Mouse (Mus musculus) cortical plate, adult 2 months (tissue): ENCODE data around the gene Trim80. TPM values are rescaled to one million over a fixed set of nuclear protein-coding genes. Genes with fewer than 3 reads are reported as not detected.
A peak's percentile ranks its signal among the peaks of the same experiment; 100 is the strongest.
"Not testable (repeated sequence)": the region's sequence is repeated elsewhere in the genome, so short reads cannot be mapped to it uniquely, and the experiment has no call there.

ENCODE experiments used
- H3K27ac ChIP-seq: fragments of 200-500 bp; 2 replicates; pipeline ENCODE4 v1.5.1; 2012; ENCODE audit warnings: low read length, control low read depth, inconsistent platforms; ENCODE audit not compliant: insufficient read depth
- H3K4me1 ChIP-seq: fragments of 200-500 bp; 2 replicates; pipeline ENCODE4 v1.6.1; 2011; ENCODE audit warnings: low read length; ENCODE audit not compliant: control insufficient read depth, insufficient read depth
- H3K4me3 ChIP-seq: fragments of 200-500 bp; 2 replicates; pipeline ENCODE4 v1.5.1; 2011; ENCODE audit warnings: mild to moderate bottlenecking, low read length, control low read depth; ENCODE audit not compliant: insufficient read depth
- CTCF ChIP-seq: fragments of 200-500 bp; IDR thresholded peaks from 2 replicates; pipeline ENCODE4 v1.5.1; 2011; ENCODE audit warnings: mild to moderate bottlenecking, control low read depth, low read length; ENCODE audit not compliant: insufficient read depth; ENCODE audit errors: extremely low read depth
- POLR2A ChIP-seq: fragments of 200-500 bp; IDR thresholded peaks from 2 replicates; pipeline ENCODE4 v1.6.1; 2011; ENCODE audit warnings: mild to moderate bottlenecking, low read length, control low read depth; ENCODE audit not compliant: insufficient read depth; ENCODE audit errors: extremely low read depth
- polyA plus RNA-seq: library from polyadenylated mRNA; depleted of rRNA; stranded (reverse); fragments of >200 nt; gene quantifications from 2 replicates; pipeline ENCODE4 v1.2.3, GENCODE M21; 2012; rRNA removed

Trim80 gene
- polyA plus RNA-seq, 1 experiment, result not detected

DNA sequence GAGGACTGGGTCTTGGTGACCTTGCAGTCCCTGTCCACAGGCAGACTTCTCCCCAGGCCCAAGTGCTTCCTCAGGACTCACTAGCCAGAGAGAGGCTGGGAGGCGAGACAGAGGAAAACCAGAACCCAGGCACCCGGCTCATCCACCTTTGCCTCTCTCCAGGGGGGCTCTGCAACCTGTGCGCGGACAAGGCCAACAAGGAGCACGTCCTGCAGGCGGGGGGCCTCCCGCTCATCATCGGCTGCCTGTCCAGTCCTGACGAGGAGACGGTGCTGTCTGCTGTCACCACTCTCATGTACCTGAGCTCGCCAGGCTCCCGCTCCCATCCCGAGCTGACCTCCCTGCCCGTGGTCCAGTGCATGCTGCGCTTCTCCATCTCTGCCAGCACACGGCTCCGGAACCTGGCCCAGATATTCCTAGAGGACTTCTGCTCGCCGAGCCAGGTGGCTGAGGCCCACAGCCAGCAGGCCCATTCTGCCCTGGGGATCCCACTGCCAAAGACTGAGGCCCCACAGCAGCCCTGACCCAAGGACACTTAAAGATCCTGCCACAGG is 48.3 kb downstream of the Trim80 start:
- Histone ChIP-seq H3K27ac (no peak overlapping the region), H3K4me1 (no peaks in the 10 kb centered on the region), H3K4me3 (no peak overlapping the region)
- TF ChIP-seq CTCF (no peak), POLR2A (no peak)

DNA sequence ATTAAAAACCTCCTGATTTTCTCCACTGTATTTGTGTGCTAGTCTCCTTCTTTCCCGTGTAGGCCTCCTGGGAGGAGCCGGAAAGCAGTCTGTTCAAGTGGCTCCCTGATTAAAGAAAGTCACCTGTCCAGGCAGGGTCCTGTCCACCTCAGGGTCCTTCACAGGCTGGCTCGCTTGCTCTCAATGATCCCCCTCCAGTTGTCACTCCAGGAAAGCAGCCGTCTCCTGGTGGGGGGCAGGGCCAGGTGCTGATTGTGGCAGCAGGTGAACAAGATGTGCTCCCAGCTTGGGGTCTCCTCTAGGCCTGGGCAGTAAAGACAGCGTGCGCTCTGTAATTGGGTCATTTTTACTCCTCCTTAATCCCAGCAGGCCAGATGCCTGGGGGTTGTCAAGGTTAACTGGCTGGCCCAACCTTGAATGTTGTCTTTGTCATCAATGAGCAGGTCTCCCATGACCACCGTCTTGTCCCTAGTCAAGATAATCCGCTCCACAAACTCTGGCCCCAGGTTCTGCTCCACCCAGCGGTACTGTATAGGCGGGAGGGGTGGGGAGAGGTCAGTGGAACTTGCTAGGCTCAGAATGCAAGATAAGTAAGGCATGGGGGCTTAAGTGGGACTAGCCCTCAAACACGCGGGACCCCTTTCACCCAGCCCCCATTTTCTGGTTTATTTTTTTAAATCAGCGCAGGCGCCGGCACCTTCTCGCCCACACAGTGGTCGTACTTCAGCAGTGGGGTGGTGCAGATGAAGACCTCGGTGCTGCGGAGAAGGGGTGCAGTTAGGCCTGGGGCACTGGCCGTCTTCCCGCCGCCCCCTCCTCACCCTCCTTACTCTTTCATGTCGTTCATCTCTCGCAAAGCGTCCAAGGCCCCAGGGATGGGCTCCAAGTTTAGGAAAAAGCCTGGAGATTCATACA is 50.4 kb downstream of the Trim80 start:
- H3K4me3 ChIP-seq, result peak overlapping the region; percentile 76
- H3K4me1 ChIP-seq, result no peaks in the 10 kb centered on the region
- H3K27ac ChIP-seq, result no peak overlapping the region
- TF ChIP-seq POLR2A (no peak), CTCF (no peak)

DNA sequence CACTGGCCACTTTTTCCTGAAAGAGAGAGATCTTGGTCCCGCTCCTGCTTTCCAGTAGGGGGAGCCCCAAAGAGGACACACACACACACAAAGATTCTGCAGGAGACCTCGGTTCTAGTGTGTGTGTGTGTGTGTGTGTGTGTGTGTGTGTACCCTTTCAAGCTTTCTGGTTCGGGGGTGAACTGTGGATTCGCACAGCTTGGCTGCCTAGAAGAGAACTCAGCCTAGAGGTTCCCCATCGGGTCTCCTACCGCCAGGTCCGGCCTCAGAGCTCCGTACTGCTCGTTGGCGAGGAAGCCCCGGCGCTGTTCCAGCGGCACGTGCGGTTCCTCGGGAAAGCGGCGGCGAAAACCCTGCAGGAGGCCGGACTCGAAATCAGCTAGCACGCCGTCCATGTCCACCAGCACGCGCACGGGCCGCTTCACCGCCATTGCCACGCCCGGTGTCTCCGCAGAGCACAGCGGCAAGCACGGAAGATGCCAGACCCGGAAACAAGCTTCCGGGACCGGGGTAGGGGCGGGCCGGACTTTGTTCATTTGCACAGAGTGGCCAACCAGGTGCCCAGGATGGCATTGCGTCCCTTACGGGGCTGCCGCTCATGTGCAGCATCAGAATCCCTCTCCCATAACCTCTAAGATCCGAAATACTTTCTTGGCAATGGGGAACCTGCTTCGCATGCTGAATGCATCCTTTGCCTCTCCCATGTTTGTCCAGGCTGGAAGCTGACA is 51.2 kb downstream of the Trim80 start, which contains the start of gene Nt5c:
Nt5c (minus strand) TSS at position 507 of the 728 bp plus-strand sequence.
- TF ChIP-seq CTCF, result peak; percentile 64
- peak; percentile 57 for TF ChIP-seq POLR2A

DNA sequence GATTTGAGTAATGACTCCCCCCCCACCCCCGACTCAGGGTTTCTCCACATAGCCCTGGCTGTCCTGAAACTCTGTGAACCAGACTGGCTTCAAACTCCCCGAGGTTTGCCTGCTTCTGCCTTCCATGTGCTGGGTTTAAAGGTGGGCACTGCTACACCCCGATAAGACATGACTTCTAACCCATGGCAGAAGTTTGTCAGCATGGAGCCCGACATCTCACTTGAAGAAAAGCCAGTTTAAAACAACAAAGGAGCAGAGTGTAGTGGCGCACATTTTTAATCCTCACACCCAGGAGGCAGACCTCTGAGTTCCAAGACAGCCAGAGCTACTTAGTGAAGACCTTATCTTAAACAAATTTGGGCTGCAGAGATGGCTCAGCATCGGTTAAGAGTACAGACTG is 52.0 kb downstream of the Trim80 start:
- TF ChIP-seq CTCF, result no peak
- TF ChIP-seq POLR2A, result no peak
- H3K27ac ChIP-seq, result no peak overlapping the region
- peak overlapping the region; percentile 76; the same call in 1 of the 2 replicates for H3K4me3 ChIP-seq
- no peaks in the 10 kb centered on the region for H3K4me1 ChIP-seq

More for the DNA sequence above, 51.2 kb downstream of the Trim80 start, which contains the start of gene Nt5c:
- Histone ChIP-seq H3K4me3 (peak within 1 kb of the TSS; percentile 76), H3K4me1 (no peaks in the 10 kb centered on the region), H3K27ac (peak within 1 kb of the TSS; percentile 42; the same call in 1 of the 2 replicates)

DNA sequence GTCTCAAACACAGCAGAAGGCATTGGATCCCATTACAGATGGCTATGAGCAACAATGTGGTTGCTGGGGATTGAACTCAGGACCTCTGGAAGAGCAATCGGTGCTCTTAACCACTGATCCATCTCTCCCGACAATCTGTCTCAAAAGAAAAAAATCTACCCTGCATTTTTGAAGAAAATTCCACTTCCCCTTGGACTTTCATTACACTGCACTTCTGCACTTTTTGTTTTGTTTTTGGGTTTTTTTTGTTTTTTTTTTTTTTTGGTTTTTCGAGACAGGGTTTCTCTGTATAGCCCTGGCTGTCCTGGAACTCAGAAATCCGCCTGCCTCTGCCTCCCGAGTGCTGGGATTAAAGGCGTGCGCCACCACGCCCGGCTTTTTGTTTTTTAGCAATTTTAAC is 56.2 kb downstream of the Trim80 start:
- not testable (repeated sequence) for H3K4me3 ChIP-seq, H3K27ac ChIP-seq, H3K4me1 ChIP-seq

Other genes starting within 250 kb of the Trim80 start
- gene Grin2c, start 173.3 kb upstream of the Trim80 start, polyA plus RNA-seq, result 35.8 and 37.4 TPM in 2 replicates
- gene Fdxr, start 163.5 kb upstream of the Trim80 start, polyA plus RNA-seq, result 32.6 and 33.4 TPM in 2 replicates
- gene Fads6, start 142.9 kb upstream of the Trim80 start, polyA plus RNA-seq, result 14.0 and 15.3 TPM in 2 replicates
- gene Otop2, start 133.4 kb upstream of the Trim80 start, polyA plus RNA-seq, result 2.2 and 3.4 TPM in 2 replicates
- gene Ush1g, start 118.5 kb upstream of the Trim80 start, polyA plus RNA-seq, result 0.40 and 0.44 TPM in 2 replicates
- 0.06 TPM in 1 of 2 replicates, not detected in the other for gene Otop3, start 105.8 kb upstream of the Trim80 start, polyA plus RNA-seq
- gene Hid1, start 72.8 kb upstream of the Trim80 start, polyA plus RNA-seq, result 102 and 103 TPM in 2 replicates
- gene Cdr2l, start 58.6 kb upstream of the Trim80 start, polyA plus RNA-seq, result 20.6 and 21.5 TPM in 2 replicates
- 121 and 124 TPM in 2 replicates for gene Mrpl58, start 36.8 kb upstream of the Trim80 start, polyA plus RNA-seq
- 720 and 722 TPM in 2 replicates for gene Atp5h, start 20.6 kb upstream of the Trim80 start, polyA plus RNA-seq
- gene Kctd2, start 20.4 kb upstream of the Trim80 start, polyA plus RNA-seq, result 75.0 and 81.1 TPM in 2 replicates
- not detected in 2 replicates for gene Slc16a5, start 21.9 kb downstream of the Trim80 start, polyA plus RNA-seq
- gene Armc7, start 35.1 kb downstream of the Trim80 start, polyA plus RNA-seq, result 8.7 and 11.7 TPM in 2 replicates
- 85.5 and 85.8 TPM in 2 replicates for gene Nt5c, start 51.3 kb downstream of the Trim80 start, polyA plus RNA-seq
- gene Jpt1, start 73.8 kb downstream of the Trim80 start, polyA plus RNA-seq, result 206 and 211 TPM in 2 replicates
- gene Sumo2, start 95.7 kb downstream of the Trim80 start, polyA plus RNA-seq, result 329 and 331 TPM in 2 replicates
- gene Nup85, start 123.9 kb downstream of the Trim80 start, polyA plus RNA-seq, result 70.6 and 70.8 TPM in 2 replicates
- 46.6 and 50.5 TPM in 2 replicates for gene Mrps7, start 163.4 kb downstream of the Trim80 start, polyA plus RNA-seq
- gene Gga3, start 163.5 kb downstream of the Trim80 start, polyA plus RNA-seq, result 55.4 and 56.5 TPM in 2 replicates
- 37.2 and 39.7 TPM in 2 replicates for gene Mif4gd, start 172.4 kb downstream of the Trim80 start, polyA plus RNA-seq
- gene Slc25a19, start 187.8 kb downstream of the Trim80 start, polyA plus RNA-seq, result 88.3 and 91.8 TPM in 2 replicates